Mouse (Mus musculus): ENCODE results near the gene Vmn1r37.
"Not testable (repeated sequence)": the region's sequence is repeated elsewhere in the genome, so short reads cannot be mapped to it uniquely, and the experiment has no call there.

The Vmn1r37 gene

GRCm38 (mm10) chr6:66729082-66729481 lies at the start of gene Vmn1r37:
Gene Vmn1r37, plus strand, starts transcription at chr6:66729382.
- not testable (repeated sequence) for DNase-seq

- no peak for DNase-seq
Observed at GRCm38 (mm10) chr6:66685806-66686205, 43.4 kb upstream of the Vmn1r37 start, which contains the start of gene Vmn1r35. Gene Vmn1r35, minus strand, starts transcription at chr6:66685906.

GRCm38 (mm10) chr6:66708901-66709300 lies 20.3 kb upstream of the Vmn1r37 start:
- no peak for DNase-seq

- no peak for DNase-seq
Observed at GRCm38 (mm10) chr6:66713854-66714253, 15.3 kb upstream of the Vmn1r37 start.

- DNase-seq: not testable (repeated sequence)
Observed at GRCm38 (mm10) chr6:66719068-66719467, 10.1 kb upstream of the Vmn1r37 start, which contains the start of gene Vmn1r36. Gene Vmn1r36, minus strand, starts transcription at chr6:66719168.

- not testable (repeated sequence) for DNase-seq
Observed at GRCm38 (mm10) chr6:66782527-66782926, 53.3 kb downstream of the Vmn1r37 start, which contains the start of gene Vmn1r38. Gene Vmn1r38, minus strand, starts transcription at chr6:66782627.
